Mouse (Mus musculus) embryonic fibroblast, embryonic 13.5 days (primary cell): ENCODE results near the gene Acvr1b.

Source experiments
- CTCF ChIP-seq: IDR thresholded peaks from 2 replicates; pipeline ENCODE4 v1.5.1; 2011; ENCODE audit warnings: mild to moderate bottlenecking, control low read depth, low read length, moderate library complexity, borderline replicate concordance; ENCODE audit not compliant: insufficient read depth
- POLR2A ChIP-seq: IDR thresholded peaks from 2 replicates; pipeline ENCODE4 v1.6.1; 2011; ENCODE audit warnings: low read depth, mild to moderate bottlenecking, control low read depth, low read length, moderate library complexity

DNA sequence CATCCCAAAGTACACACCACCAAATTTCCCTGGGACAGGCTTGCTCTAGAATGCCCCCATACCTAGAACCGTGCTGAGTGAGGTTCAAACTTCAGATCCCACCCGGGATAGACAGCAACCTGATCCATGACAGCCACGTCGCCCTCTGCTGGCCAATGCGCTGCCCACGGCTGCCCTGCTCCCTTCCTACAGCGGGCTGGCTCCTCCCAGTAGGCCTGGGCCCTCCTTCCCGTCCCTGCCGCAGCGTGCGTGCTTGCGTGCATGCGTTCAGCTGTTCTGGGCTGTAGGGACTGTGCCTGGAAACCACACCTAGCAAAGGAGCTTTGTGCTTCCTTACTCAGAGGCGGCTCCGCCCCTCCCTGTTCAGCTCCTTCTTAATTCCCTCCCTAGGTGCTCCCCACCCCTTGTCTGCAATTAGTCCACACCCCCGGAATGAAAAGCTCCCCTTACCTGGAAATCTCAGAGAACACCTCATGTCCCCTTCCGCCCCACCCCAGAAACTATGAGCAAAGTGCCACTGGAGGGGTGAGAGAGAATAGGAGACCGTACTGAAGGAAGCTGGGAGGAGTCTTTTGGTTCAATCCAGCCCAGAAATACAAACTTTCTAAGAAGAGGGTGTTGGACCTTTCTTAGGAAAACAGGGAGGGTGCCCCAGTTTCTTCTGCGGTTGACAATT, 28.3 kb upstream of the Acvr1b start:
- TF ChIP-seq CTCF (peak; percentile 99), POLR2A (peak; percentile 87)
